In genomic region chr10:122782755-122783154, GRCm38 (mm10) we compare ENCODE assay signal across 8 mouse cellular contexts.
DNase-seq lines count a peak whose midpoint lies in the region; ATAC-seq and TF ChIP-seq lines count a peak whose summit lies in the region.

No protein-coding gene starts in this region.

- H3K27me3 ChIP-seq in forebrain, embryonic 14.5 days (replicated peaks; ENCODE audit: control insufficient read depth, insufficient read depth, low read length), result no peaks in the 10 kb centered on the region
- no peaks in the 10 kb centered on the region for H3K27me3 ChIP-seq in hindbrain, postnatal 0 days (ENCODE audit: insufficient read depth, low read length)
- H3K27me3 ChIP-seq in liver, embryonic 15.5 days, result no peaks in the 10 kb centered on the region
- H3K27me3 ChIP-seq in thymus, adult 2 months (ENCODE audit: control insufficient read depth, insufficient read depth, low read length), result no peaks in the 10 kb centered on the region

- TF ChIP-seq CTCF in hindbrain, postnatal 0 days (IDR thresholded peaks at IDR 0.05; ENCODE audit: low read depth), result no peak
- TF ChIP-seq CTCF in thymus, adult 2 months (IDR thresholded peaks at IDR 0.05; ENCODE audit: borderline replicate concordance, control insufficient read depth, extremely low read depth, insufficient read depth, low read length, poor library complexity), result no peak

- no peak overlapping the region for H3K4me3 ChIP-seq in forebrain, embryonic 14.5 days (ENCODE audit: low read depth, low read length)
- H3K4me3 ChIP-seq in hindbrain, postnatal 0 days (ENCODE audit: low read length), result no peak overlapping the region
- no peak overlapping the region for H3K4me3 ChIP-seq in liver, embryonic 15.5 days (replicated peaks)
- H3K4me3 ChIP-seq in thymus, adult 2 months (ENCODE audit: control insufficient read depth, insufficient read depth, low read length), result no peak overlapping the region

- H3K4me2 ChIP-seq in forebrain, embryonic 14.5 days (ENCODE audit: low read length), result no peak overlapping the region
- no peak overlapping the region for H3K4me2 ChIP-seq in hindbrain, postnatal 0 days (ENCODE audit: low read depth, low read length)
- H3K4me2 ChIP-seq in liver, embryonic 15.5 days, result no peak overlapping the region

- H3K36me3 ChIP-seq in forebrain, embryonic 14.5 days (ENCODE audit: control insufficient read depth, insufficient read depth, low read length), result no peaks in the 10 kb centered on the region
- no peaks in the 10 kb centered on the region for H3K36me3 ChIP-seq in hindbrain, postnatal 0 days (ENCODE audit: insufficient read depth, low read length)
- H3K36me3 ChIP-seq in liver, embryonic 15.5 days (replicated peaks), result no peaks in the 10 kb centered on the region
- H3K36me3 ChIP-seq in thymus, adult 2 months (ENCODE audit: control insufficient read depth, insufficient read depth, low read length), result peaks cover 29% of the 10 kb centered on the region

- no peaks in the 10 kb centered on the region for H3K4me1 ChIP-seq in forebrain, embryonic 14.5 days (ENCODE audit: control insufficient read depth, insufficient read depth, low read length)
- no peaks in the 10 kb centered on the region; the same call in 1 of the 2 replicates for H3K4me1 ChIP-seq in hindbrain, postnatal 0 days (ENCODE audit: insufficient read depth, low read length)
- H3K4me1 ChIP-seq in liver, embryonic 15.5 days (replicated peaks), result no peaks in the 10 kb centered on the region; the same call in 1 of the 2 replicates
- H3K4me1 ChIP-seq in thymus, adult 2 months (replicated peaks; ENCODE audit: control insufficient read depth, insufficient read depth, low read length), result 0 out of 2 replicates have a peak, but pooled peaks cover 7% of the 10 kb centered on the region

- H3K9me3 ChIP-seq in forebrain, embryonic 14.5 days (replicated peaks; ENCODE audit: control insufficient read depth, low read length), result no peaks in the 10 kb centered on the region
- no peaks in the 10 kb centered on the region for H3K9me3 ChIP-seq in hindbrain, postnatal 0 days (ENCODE audit: low read length)
- no peaks in the 10 kb centered on the region for H3K9me3 ChIP-seq in liver, embryonic 15.5 days (replicated peaks)

- peak; percentile 46 for DNase-seq in testis, postnatal 14 days (ENCODE audit: low spot score)
- DNase-seq in testis, postnatal 10 days (ENCODE audit: low spot score), result no peak
- DNase-seq in forebrain, embryonic 14.5 days (ENCODE audit: low spot score), result peak; percentile 44
- DNase-seq in hindbrain, postnatal 0 days (ENCODE audit: low spot score), result peak; percentile 75
- no peak for DNase-seq in right cerebral cortex, postnatal 4 days
- no peak for DNase-seq in spleen, postnatal 4 days (ENCODE audit: low spot score in 2 of 2)
- no peak for DNase-seq in thymus, adult 2 months

- 12% methylated on average over 3 of the region's 4 CpGs for WGBS in forebrain, embryonic 14.5 days
- WGBS in hindbrain, postnatal 0 days, result 6% methylated on average over 4 of the region's 4 CpGs
- 46% methylated on average over 3 of the region's 4 CpGs for WGBS in liver, embryonic 15.5 days (ENCODE audit: insufficient replicate concordance)
- 85% methylated on average over 4 of the region's 4 CpGs for WGBS in thymus, adult 2 months

- peak; percentile 63; the same call in 1 of the 2 replicates for ATAC-seq in forebrain, embryonic 14.5 days
- peak; percentile 91 for ATAC-seq in hindbrain, postnatal 0 days
- peak; percentile 53 for ATAC-seq in liver, embryonic 15.5 days (ENCODE audit: insufficient read depth)

- TF ChIP-seq POLR2A in thymus, adult 2 months (IDR thresholded peaks at IDR 0.05; ENCODE audit: control insufficient read depth, extremely low read depth, insufficient read depth, low read length, poor library complexity), result no peak

- no peak overlapping the region for H3K27ac ChIP-seq in forebrain, embryonic 14.5 days (ENCODE audit: low read depth, low read length)
- peak overlapping the region; percentile 34; the same call in 1 of the 2 replicates for H3K27ac ChIP-seq in hindbrain, postnatal 0 days
- H3K27ac ChIP-seq in liver, embryonic 15.5 days (replicated peaks), result no peak overlapping the region
- no peak overlapping the region for H3K27ac ChIP-seq in thymus, adult 2 months (ENCODE audit: control insufficient read depth, insufficient read depth, low read length)

- H3K9ac ChIP-seq in forebrain, embryonic 14.5 days (ENCODE audit: low read length), result no peak overlapping the region
- no peak overlapping the region for H3K9ac ChIP-seq in hindbrain, postnatal 0 days (replicated peaks; ENCODE audit: low read length)
- no peak overlapping the region for H3K9ac ChIP-seq in liver, embryonic 15.5 days

Comparison
In these comparisons a context has a peak if more than half of its experiments do, and no peak if none do; other contexts are left out.
1. DNase-seq: peak in testis, postnatal 14 days (single experiment), forebrain, embryonic 14.5 days (single experiment) and hindbrain, postnatal 0 days (single experiment); none in testis, postnatal 10 days (single experiment), right cerebral cortex, postnatal 4 days (single experiment), spleen, postnatal 4 days (0 of 2) and thymus, adult 2 months (single experiment).
2. Peak in every context shown above with its lines, with median percentiles within 50 percentile points of each other: ATAC-seq.